Mouse (Mus musculus) layer of hippocampus, adult 2 months (tissue): ENCODE data around the gene Aak1. TPM values are rescaled to one million over a fixed set of nuclear protein-coding genes. Genes with fewer than 3 reads are reported as not detected.
A peak's percentile ranks its signal among the peaks of the same experiment; 100 is the strongest.

Source experiments
- DNase-seq, 2 experiments: peaks; one replicate each; pipeline ENCODE4 v3.0.0; 2022; ENCODE audit warnings: low spot score in 2 of 2
- H3K27ac ChIP-seq: fragments of 200-600 bp; 2 replicates; pipeline ENCODE4 v1.8.1; 2022
- H3K4me3 ChIP-seq: fragments of 200-600 bp; 2 replicates; pipeline ENCODE4 v1.8.1; 2022; ENCODE audit warnings: mild to moderate bottlenecking
- CTCF ChIP-seq: fragments of 200-600 bp; conservative IDR thresholded peaks from 2 replicates; pipeline ENCODE4 v1.8.1; 2022; ENCODE audit warnings: antibody characterized with exemption, mild to moderate bottlenecking, moderate library complexity
- long read RNA-seq, 2 experiments: library from polyadenylated mRNA; stranded (forward); transcript quantifications; one replicate each; pipeline ENCODE4 v2.0.0; 2021; ENCODE audit warnings: borderline mapping rate in 2 of 2
- total RNA-seq, 2 experiments: library from RNA; stranded (reverse); gene quantifications; 2 replicates each; pipeline ENCODE4 v1.2.3; 2021

Aak1 gene
- 100 to 1,000 TPM; 445 to 462 TPM for total RNA-seq
- long read RNA-seq, experiment 1, full-length matches to known transcripts = 48 of 99 reads
- long read RNA-seq, experiment 1, partial matches to known transcripts = 8 of 99 reads
- long read RNA-seq, experiment 1, other reads (novel, unspliced or antisense) = 43 of 99 reads
- long read RNA-seq, experiment 2, full-length matches to known transcripts = 69 of 157 reads
- long read RNA-seq, experiment 2, partial matches to known transcripts = 22 of 157 reads
- long read RNA-seq, experiment 2, other reads (novel, unspliced or antisense) = 66 of 157 reads

DNA sequence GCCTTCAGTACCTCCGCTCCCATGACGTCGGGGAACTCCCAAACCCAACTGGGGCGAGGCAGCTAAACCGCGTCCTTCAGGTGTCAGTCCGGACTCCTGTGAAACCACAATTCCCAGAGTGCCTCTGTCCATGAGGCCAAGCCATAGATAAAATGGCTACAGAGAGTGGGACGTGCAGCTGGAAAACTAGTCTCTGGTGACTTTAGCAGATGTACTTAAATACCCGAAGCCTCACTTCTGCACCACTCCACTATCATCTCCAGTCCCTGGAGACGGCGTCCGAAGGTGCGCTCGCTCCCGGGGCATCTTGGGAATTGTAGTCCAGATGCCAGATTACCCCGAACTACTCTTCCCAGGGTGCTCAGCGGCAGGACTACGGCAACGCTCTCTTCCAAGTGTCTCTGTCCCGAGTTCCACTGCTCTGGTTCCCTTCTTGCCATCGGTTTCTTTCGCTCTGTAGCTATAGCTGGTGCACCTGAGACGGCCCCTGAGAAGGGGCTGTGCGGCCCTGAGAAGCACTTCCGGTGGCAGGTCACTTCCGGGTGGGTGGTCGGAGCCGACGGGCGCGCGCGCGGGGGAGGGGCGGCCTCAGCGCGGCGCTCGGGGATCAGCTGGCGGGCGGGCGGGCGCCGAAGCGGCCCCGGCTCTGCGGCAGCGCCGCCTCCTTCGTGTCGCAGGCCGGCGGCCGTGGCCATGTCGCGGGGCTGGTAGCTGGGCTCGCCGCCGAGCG, at the start of gene Aak1:
TSS of gene Aak1 (plus strand) at position 603 of the 730 bp plus-strand sequence.
- Histone ChIP-seq H3K4me3 (peak within 1 kb of the TSS; percentile 82), H3K27ac (peak within 1 kb of the TSS; percentile 100)
- peak; percentile 90 to 93 for DNase-seq
- no peak for TF ChIP-seq CTCF

- no peak overlapping the region for H3K4me3 ChIP-seq
- no peak overlapping the region for H3K27ac ChIP-seq
- DNase-seq = no peak
- TF ChIP-seq CTCF = no peak
These were observed 48.9 kb upstream of the Aak1 start for GRCm38 (mm10) chr6:86800467-86800866.

DNA sequence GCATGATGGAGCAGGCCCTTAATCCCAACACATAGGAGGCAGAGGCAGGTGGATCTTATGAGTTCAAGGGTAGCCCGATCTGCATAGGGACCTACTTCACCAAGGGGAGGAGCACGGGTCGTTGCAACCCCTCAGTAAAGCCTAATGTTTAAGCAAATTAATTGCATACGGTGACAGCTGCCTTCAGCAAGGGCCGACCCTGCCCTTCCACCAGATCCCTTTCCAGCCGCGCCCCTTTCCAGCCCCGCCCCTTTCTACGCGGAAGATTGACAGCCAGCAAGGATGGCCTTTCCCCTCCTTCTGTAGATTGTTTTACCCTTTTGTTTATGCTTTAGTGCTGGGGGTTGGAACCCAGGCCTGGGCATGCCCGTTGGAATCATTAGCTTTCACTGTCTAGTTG, 47.9 kb upstream of the Aak1 start:
- Histone ChIP-seq H3K27ac (no peak overlapping the region), H3K4me3 (no peak overlapping the region)
- no peak for DNase-seq
- no peak for TF ChIP-seq CTCF

DNA sequence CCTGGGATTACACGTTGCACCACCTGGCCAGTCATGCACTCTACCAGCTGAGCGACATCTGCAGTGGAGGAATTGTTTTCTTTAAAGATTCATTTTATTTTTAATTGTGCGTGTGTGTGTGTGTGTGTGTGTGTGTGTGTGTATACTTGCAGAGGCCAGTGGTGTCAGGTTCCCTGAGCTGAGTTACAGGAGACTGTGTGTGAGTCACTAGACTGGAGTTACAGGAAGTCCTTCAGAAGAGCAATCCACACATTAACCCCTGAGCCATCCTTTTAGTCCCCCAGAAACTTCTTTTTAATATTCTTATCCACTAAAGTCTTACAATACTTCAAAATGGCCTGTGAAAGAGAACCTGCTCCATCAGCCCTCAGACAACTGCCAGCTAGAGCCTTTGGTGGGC, 44.7 kb upstream of the Aak1 start:
- no peak for DNase-seq
- TF ChIP-seq CTCF = no peak
- Histone ChIP-seq H3K27ac (no peak overlapping the region), H3K4me3 (no peak overlapping the region)

- TF ChIP-seq CTCF = peak; percentile 99
- Histone ChIP-seq H3K27ac (no peak overlapping the region), H3K4me3 (no peak overlapping the region)
- peak; percentile 76 to 81 for DNase-seq
These were observed 42.7 kb upstream of the Aak1 start for GRCm38 (mm10) chr6:86806455-86807086.

DNA sequence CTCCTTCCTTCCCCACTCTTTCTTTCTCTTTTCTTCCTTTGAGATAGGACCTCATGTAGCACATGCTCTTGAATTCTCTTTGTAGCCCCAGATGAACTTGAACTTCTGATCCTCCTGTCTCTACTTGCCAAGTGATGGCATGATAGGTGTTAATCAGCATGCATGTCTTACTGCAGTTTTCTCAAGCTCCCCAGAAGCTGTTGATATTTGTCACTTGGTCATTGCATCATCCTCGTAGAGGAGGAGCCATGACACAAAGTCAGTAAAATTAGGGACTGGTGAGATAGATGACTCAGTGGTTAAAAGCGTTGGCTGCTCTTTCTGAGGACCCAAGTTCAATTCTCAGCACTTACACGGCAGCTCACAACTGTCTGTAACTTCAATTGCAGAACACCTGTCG, 36.4 kb upstream of the Aak1 start:
- H3K4me3 ChIP-seq = no peak overlapping the region

GRCm38 (mm10) chr6:86813341-86813740, 36.0 kb upstream of the Aak1 start:
- Histone ChIP-seq H3K27ac (no peak overlapping the region), H3K4me3 (no peak overlapping the region)
- peak; percentile 88 for TF ChIP-seq CTCF
- no peak for DNase-seq

More for the DNA sequence above, 36.4 kb upstream of the Aak1 start:
- TF ChIP-seq CTCF = no peak
- no peak for DNase-seq
- H3K27ac ChIP-seq = no peak overlapping the region

- TF ChIP-seq CTCF = no peak
- no peak for DNase-seq
- H3K27ac ChIP-seq = peak overlapping the region; percentile 82
- H3K4me3 ChIP-seq = peak overlapping the region; percentile 30; the same call in 1 of the 2 replicates
These were observed 34.4 kb upstream of the Aak1 start for GRCm38 (mm10) chr6:86814926-86815325.

DNA sequence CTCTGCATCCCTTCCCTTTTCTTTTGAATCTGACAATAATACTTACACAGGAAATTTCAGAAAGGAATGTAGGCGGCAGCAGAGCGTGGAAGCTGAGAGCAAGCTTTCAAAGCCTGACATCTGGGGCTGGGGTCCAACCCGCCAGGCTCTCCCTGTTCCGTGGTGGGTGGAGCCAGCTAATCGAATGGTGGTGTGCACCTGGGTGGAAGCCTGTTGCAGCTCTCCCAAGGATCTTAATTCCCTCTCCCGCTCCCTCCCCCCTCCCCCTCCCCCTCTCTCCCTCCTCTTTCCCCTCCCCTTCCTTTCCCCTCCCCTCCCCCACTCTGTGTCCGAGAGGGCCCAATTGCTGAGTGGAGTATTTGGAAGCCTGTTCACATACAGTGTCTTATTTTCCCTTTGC, 33.9 kb upstream of the Aak1 start:
- peak overlapping the region; percentile 82 for H3K27ac ChIP-seq
- H3K4me3 ChIP-seq = peak overlapping the region; percentile 30; the same call in 1 of the 2 replicates
- peak; percentile 33 for TF ChIP-seq CTCF
- DNase-seq = no peak

GRCm38 (mm10) chr6:86816586-86816985, 32.7 kb upstream of the Aak1 start:
- peak overlapping the region; percentile 53; the same call in 1 of the 2 replicates for H3K27ac ChIP-seq
- no peak for DNase-seq

GRCm38 (mm10) chr6:86818914-86819313, 30.4 kb upstream of the Aak1 start:
- Histone ChIP-seq H3K27ac (peak overlapping the region; percentile 15; the same call in 1 of the 2 replicates), H3K4me3 (no peak overlapping the region)
- no peak for TF ChIP-seq CTCF
- peak in 1 of 2 experiments; percentile 29 for DNase-seq

More at GRCm38 (mm10) chr6:86816586-86816985, 32.7 kb upstream of the Aak1 start:
- peak; percentile 79 for TF ChIP-seq CTCF
- no peak overlapping the region for H3K4me3 ChIP-seq

- no peak overlapping the region for H3K4me3 ChIP-seq
- DNase-seq = no peak
- no peak for TF ChIP-seq CTCF
- H3K27ac ChIP-seq = no peak overlapping the region
These were observed 29.4 kb upstream of the Aak1 start for GRCm38 (mm10) chr6:86819926-86820325.

GRCm38 (mm10) chr6:86820690-86821089, 28.6 kb upstream of the Aak1 start:
- Histone ChIP-seq H3K27ac (no peak overlapping the region), H3K4me3 (no peak overlapping the region)
- DNase-seq = no peak
- TF ChIP-seq CTCF = peak; percentile 73
